ENCODE assay signal across 13 mouse cellular contexts in genomic region chr7:143197951-143198440, GRCm38 (mm10).
DNase-seq lines count a peak whose midpoint lies in the region; ATAC-seq lines count a peak whose summit lies in the region.
"Had no signal": no experiment of that assay in that cellular context is flagged by ENCODE, and none has a peak within 500 bp of the region (broad histone marks: within the 10 kb centered on the region; RNA-seq: fewer than 3 reads in every experiment).

No protein-coding gene starts in this region.

- H3K27ac ChIP-seq in embryonic facial prominence, embryonic 12.5 days: no peak overlapping the region
- H3K27ac ChIP-seq in hindbrain, embryonic 14.5 days: 0 out of 2 replicates have a peak overlapping the region, but pooled peaks have one; percentile 16
- H3K27ac ChIP-seq in midbrain, embryonic 16.5 days (ENCODE audit: low read length): no peak overlapping the region; the same call in 1 of the 2 replicates
- no peak overlapping the region for H3K27ac ChIP-seq in kidney, embryonic 16.5 days (ENCODE audit: low read length)
- H3K27ac ChIP-seq: intestine, embryonic 15.5 days; stomach, embryonic 15.5 days had no signal

- H3K4me2 ChIP-seq in embryonic facial prominence, embryonic 12.5 days (replicated peaks): 0 out of 2 replicates have a peak overlapping the region, but pooled peaks have one; percentile 5
- peak overlapping the region; percentile 31 for H3K4me2 ChIP-seq in hindbrain, embryonic 14.5 days (replicated peaks)
- peak overlapping the region; percentile 43 for H3K4me2 ChIP-seq in midbrain, embryonic 16.5 days (ENCODE audit: low read length)
- H3K4me2 ChIP-seq in kidney, embryonic 16.5 days (replicated peaks; ENCODE audit: low read depth, low read length): no peak overlapping the region
- H3K4me2 ChIP-seq: heart, embryonic 12.5 days; intestine, embryonic 15.5 days; stomach, embryonic 15.5 days had no signal

- no peak overlapping the region for H3K4me3 ChIP-seq in embryonic facial prominence, embryonic 12.5 days
- H3K4me3 ChIP-seq in hindbrain, embryonic 14.5 days (replicated peaks; ENCODE audit: low read length): no peak overlapping the region
- no peak overlapping the region; the same call in 1 of the 2 replicates for H3K4me3 ChIP-seq in midbrain, embryonic 16.5 days (ENCODE audit: low read depth, low read length)
- H3K4me3 ChIP-seq in kidney, embryonic 16.5 days (ENCODE audit: low read length): no peak overlapping the region
- H3K4me3 ChIP-seq: heart, embryonic 12.5 days; intestine, embryonic 15.5 days; stomach, embryonic 15.5 days had no signal

- 52% methylated on average over 15 of the region's 15 CpGs for WGBS in embryonic facial prominence, embryonic 12.5 days
- WGBS in hindbrain, embryonic 14.5 days: 17% methylated on average over 15 of the region's 15 CpGs
- 19% methylated on average over 15 of the region's 15 CpGs for WGBS in midbrain, embryonic 16.5 days
- 63% methylated on average over 15 of the region's 15 CpGs for WGBS in kidney, embryonic 16.5 days

- no peaks in the 10 kb centered on the region for H3K36me3 ChIP-seq in embryonic facial prominence, embryonic 12.5 days
- no peaks in the 10 kb centered on the region for H3K36me3 ChIP-seq in hindbrain, embryonic 14.5 days (replicated peaks; ENCODE audit: control insufficient read depth, insufficient read depth)
- H3K36me3 ChIP-seq in midbrain, embryonic 16.5 days (ENCODE audit: control insufficient read depth, insufficient read depth, low read length): no peaks in the 10 kb centered on the region
- no peaks in the 10 kb centered on the region for H3K36me3 ChIP-seq in kidney, embryonic 16.5 days (ENCODE audit: insufficient read depth, low read length)
- H3K36me3 ChIP-seq: G1E; intestine, embryonic 15.5 days; stomach, embryonic 15.5 days had no signal

- ATAC-seq in embryonic facial prominence, embryonic 12.5 days (ENCODE audit: insufficient number of reproducible peaks, insufficient read depth, low FRiP score, low TSS enrichment): no peak
- ATAC-seq in hindbrain, embryonic 14.5 days (ENCODE audit: low FRiP score): peak; percentile 90
- ATAC-seq in midbrain, embryonic 16.5 days: peak; percentile 86
- no peak for ATAC-seq in activated CD4-positive, CD25-positive, alpha-beta regulatory T cell, adult 4 months
- ATAC-seq in kidney, embryonic 16.5 days (ENCODE audit: low FRiP score, low TSS enrichment): no peak
- ATAC-seq: intestine, embryonic 15.5 days; lung, postnatal 0 days had no signal

- DNase-seq in heart, adult 11 months: peak; percentile 76
- DNase-seq in heart, adult 18-20 months: no peak
- peak; percentile 42 for DNase-seq in hindbrain, embryonic 14.5 days (ENCODE audit: low spot score)
- no peak for DNase-seq in thymus, adult 18-20 months

- H3K4me1 ChIP-seq in embryonic facial prominence, embryonic 12.5 days: no peaks in the 10 kb centered on the region
- peaks cover 9% of the 10 kb centered on the region for H3K4me1 ChIP-seq in hindbrain, embryonic 14.5 days (replicated peaks; ENCODE audit: control insufficient read depth, insufficient read depth, low read length)
- H3K4me1 ChIP-seq in midbrain, embryonic 16.5 days (ENCODE audit: control insufficient read depth, insufficient read depth, low read length): no peaks in the 10 kb centered on the region; the same call in 1 of the 2 replicates
- H3K4me1 ChIP-seq in kidney, embryonic 16.5 days (ENCODE audit: insufficient read depth, low read length): no peaks in the 10 kb centered on the region
- H3K4me1 ChIP-seq: intestine, embryonic 15.5 days had no signal

- H3K9ac ChIP-seq in embryonic facial prominence, embryonic 12.5 days: no peak overlapping the region
- H3K9ac ChIP-seq in hindbrain, embryonic 14.5 days: 0 out of 2 replicates have a peak overlapping the region, but pooled peaks have one; percentile 13
- H3K9ac ChIP-seq in midbrain, embryonic 16.5 days (ENCODE audit: low read depth, low read length): peak overlapping the region; percentile 27; the same call in 1 of the 2 replicates
- no peak overlapping the region for H3K9ac ChIP-seq in kidney, embryonic 16.5 days (replicated peaks; ENCODE audit: low read length)
- H3K9ac ChIP-seq: heart, embryonic 12.5 days; intestine, embryonic 15.5 days; stomach, embryonic 15.5 days had no signal

- peaks cover 10% of the 10 kb centered on the region; the same call in 1 of the 2 replicates for H3K27me3 ChIP-seq in embryonic facial prominence, embryonic 12.5 days
- H3K27me3 ChIP-seq in hindbrain, embryonic 14.5 days (ENCODE audit: control insufficient read depth, insufficient read depth, low read length): no peaks in the 10 kb centered on the region
- no peaks in the 10 kb centered on the region for H3K27me3 ChIP-seq in midbrain, embryonic 16.5 days (ENCODE audit: control insufficient read depth, insufficient read depth, low read depth, low read length)
- H3K27me3 ChIP-seq in kidney, embryonic 16.5 days (ENCODE audit: insufficient read depth, low read length): no peaks in the 10 kb centered on the region
- H3K27me3 ChIP-seq: intestine, embryonic 15.5 days; stomach, embryonic 15.5 days had no signal

- no peaks in the 10 kb centered on the region for H3K9me3 ChIP-seq in embryonic facial prominence, embryonic 12.5 days
- no peaks in the 10 kb centered on the region for H3K9me3 ChIP-seq in hindbrain, embryonic 14.5 days (ENCODE audit: control insufficient read depth, low read length)
- H3K9me3 ChIP-seq in midbrain, embryonic 16.5 days (replicated peaks; ENCODE audit: control insufficient read depth, low read length, poor library complexity, severe bottlenecking): no peaks in the 10 kb centered on the region
- no peaks in the 10 kb centered on the region for H3K9me3 ChIP-seq in kidney, embryonic 16.5 days (ENCODE audit: low read length)
- H3K9me3 ChIP-seq: G1E; heart, embryonic 12.5 days; intestine, embryonic 15.5 days; stomach, embryonic 15.5 days had no signal

Comparison
In these comparisons a context has a peak if more than half of its experiments do, and no peak if none do; other contexts are left out.
1. DNase-seq: peak in heart, adult 11 months (single experiment) and hindbrain, embryonic 14.5 days (single experiment); none in heart, adult 18-20 months (0 of 2) and thymus, adult 18-20 months (0 of 2).
2. ATAC-seq: peak in hindbrain, embryonic 14.5 days (single experiment) and midbrain, embryonic 16.5 days (single experiment); none in embryonic facial prominence, embryonic 12.5 days (single experiment), activated CD4-positive, CD25-positive, alpha-beta regulatory T cell, adult 4 months (single experiment) and kidney, embryonic 16.5 days (single experiment).
3. H3K9ac ChIP-seq: peak in hindbrain, embryonic 14.5 days (single experiment) and midbrain, embryonic 16.5 days (single experiment); none in embryonic facial prominence, embryonic 12.5 days (single experiment) and kidney, embryonic 16.5 days (single experiment).